Mouse (Mus musculus): ENCODE measurements at regions not wholly inside any gene's neighbourhood (a gene's known extent, or its start where the extent isn't known, plus 50 kb on each side); places are given as distances from the start of the nearest gene placed in this dataset.

- TF ChIP-seq CTCF (IDR thresholded peaks at IDR 0.05; ENCODE audit: low read depth, low read length) (no peak), EP300 (IDR thresholded peaks at IDR 0.05; ENCODE audit: insufficient read depth, low read depth, low read length) (no peak), POLR2A (IDR thresholded peaks at IDR 0.05; ENCODE audit: insufficient read depth, low read length) (no peak)
Measured at GRCm38 (mm10) chr10:25029387-25029915, 102.2 kb upstream of the Arg1 start.
